Mouse (Mus musculus) stomach, embryonic 16.5 days (tissue): Measurements from ENCODE around the gene Lyrm7. TPM values are rescaled to one million over a fixed set of nuclear protein-coding genes. Genes with fewer than 3 reads are reported as not detected.

ENCODE experiments used
- ATAC-seq: fragments of 200-750 bp; cut with Nextera tagmentation; 2 replicates; pipeline ENCODE4 v1.8.0; 2017; ENCODE audit warnings: moderate number of reproducible peaks, moderate TSS enrichment; ENCODE audit not compliant: insufficient read depth, low FRiP score
- H3K27ac ChIP-seq: fragments of 300-500 bp; sonication (generic); 2 replicates; pipeline ENCODE4 v1.5.1; 2014; ENCODE audit warnings: low read length
- H3K27me3 ChIP-seq: fragments of 300-500 bp; sonication (generic); 2 replicates; pipeline ENCODE4 v1.6.1; 2014; ENCODE audit warnings: low read length, control low read depth, mixed read lengths; ENCODE audit not compliant: control insufficient read depth, insufficient read depth
- H3K36me3 ChIP-seq: fragments of 300-500 bp; sonication (generic); 2 replicates; pipeline ENCODE4 v1.6.1; 2014; ENCODE audit warnings: low read length; ENCODE audit not compliant: control insufficient read depth, insufficient read depth
- H3K4me1 ChIP-seq: fragments of 300-500 bp; sonication (generic); 2 replicates; pipeline ENCODE4 v1.6.1; 2014; ENCODE audit warnings: low read length, control low read depth, mixed read lengths; ENCODE audit not compliant: control insufficient read depth, insufficient read depth
- H3K4me2 ChIP-seq: fragments of 300-500 bp; sonication (generic); 2 replicates; pipeline ENCODE4 v1.6.1; 2014; ENCODE audit warnings: low read depth, low read length, mixed read lengths
- H3K4me3 ChIP-seq: fragments of 300-500 bp; sonication (generic); replicated peaks from 2 replicates; pipeline ENCODE4 v1.5.1; 2014; ENCODE audit warnings: mild to moderate bottlenecking, low read length
- H3K9ac ChIP-seq: fragments of 300-500 bp; sonication (generic); 2 replicates; pipeline ENCODE4 v1.6.1; 2014; ENCODE audit warnings: low read length
- H3K9me3 ChIP-seq: fragments of 300-500 bp; sonication (generic); replicated peaks from 2 replicates; pipeline ENCODE4 v1.6.1; 2016; ENCODE audit warnings: low read length, control low read depth; ENCODE audit not compliant: control insufficient read depth
- WGBS: fragments of 180-500 bp; shearing (Covaris S2); extraction: QIAGEN DNeasy Blood & Tissue Kit; methylation state at CpG from one replicate; pipeline ENCODE4 v1.1.7; 2014; 5-methylcytosine and 5-hydroxymethylcytosine counted together
- polyA plus RNA-seq: library from polyadenylated mRNA; unstranded; fragments of >200 nt; fragmentation: Nextera tagmentation; extraction: Ambion mirVana; gene quantifications from 2 replicates; pipeline ENCODE4 v1.2.1, GENCODE M21; 2015

Lyrm7 gene
- polyA plus RNA-seq, 1 experiment from 2014 or later: 10.5 TPM

DNA sequence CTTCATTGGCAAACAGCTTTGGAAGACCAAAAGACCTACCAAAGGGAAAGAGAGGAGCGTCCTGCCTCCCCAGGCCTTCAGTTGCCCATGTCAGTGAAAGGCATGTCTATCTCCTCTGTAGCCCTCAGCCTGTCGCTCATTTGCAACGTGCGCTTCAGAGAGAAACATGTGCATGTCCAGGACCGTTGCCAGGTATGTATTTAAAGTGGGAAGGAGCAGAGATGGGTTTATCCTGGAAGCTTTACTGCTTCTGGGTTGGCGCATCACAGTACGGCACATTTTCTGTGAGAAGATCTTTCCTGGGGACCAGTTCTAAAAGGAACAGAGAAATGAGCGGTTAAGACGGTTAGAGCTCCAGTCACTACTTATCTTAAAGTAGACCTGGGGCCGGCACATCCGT lies 19.8 kb downstream of the Lyrm7 start:
- H3K27ac ChIP-seq: no peak overlapping the region
- ATAC-seq: no peak
- H3K4me1 ChIP-seq: no peaks in the 10 kb centered on the region
- no peaks in the 10 kb centered on the region for H3K9me3 ChIP-seq
- H3K9ac ChIP-seq: no peak overlapping the region
- H3K36me3 ChIP-seq: no peaks in the 10 kb centered on the region
- no peak overlapping the region for H3K4me2 ChIP-seq
- H3K27me3 ChIP-seq: no peaks in the 10 kb centered on the region
- 89% methylated on average over 11 of the region's 11 CpGs for WGBS
- H3K4me3 ChIP-seq: no peak overlapping the region

DNA sequence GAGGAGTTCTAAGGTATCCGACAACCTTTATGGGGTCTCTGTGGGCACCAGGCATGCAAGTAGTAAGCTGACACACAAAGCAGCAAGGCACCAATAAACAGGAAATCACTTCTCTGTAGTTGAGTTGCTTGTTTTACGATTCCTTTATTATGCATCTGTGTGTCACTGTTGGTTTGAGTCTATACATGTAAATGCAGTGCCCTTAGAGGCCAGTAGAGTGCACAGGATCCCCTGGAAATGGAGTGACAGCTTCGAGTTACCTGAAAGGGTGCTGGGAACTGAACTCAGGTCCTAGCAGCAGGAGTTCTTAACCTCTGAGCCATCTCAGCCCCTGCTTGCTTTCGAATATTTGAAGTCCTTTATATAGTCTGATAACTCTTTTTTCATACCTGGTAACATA lies 21.0 kb downstream of the Lyrm7 start:
- ATAC-seq: no peak
- H3K4me3 ChIP-seq: no peak overlapping the region
- no peaks in the 10 kb centered on the region for H3K9me3 ChIP-seq
- no peak overlapping the region for H3K9ac ChIP-seq
- H3K36me3 ChIP-seq: no peaks in the 10 kb centered on the region
- no peak overlapping the region for H3K27ac ChIP-seq
- H3K4me1 ChIP-seq: no peaks in the 10 kb centered on the region
- no peaks in the 10 kb centered on the region for H3K27me3 ChIP-seq
- H3K4me2 ChIP-seq: no peak overlapping the region
- WGBS: 85% methylated on average over 4 of the region's 4 CpGs

GRCm38 (mm10) chr11:54836106-54836505 lies 24.6 kb downstream of the Lyrm7 start:
- Histone ChIP-seq H3K9ac (no peak overlapping the region), H3K4me1 (no peaks in the 10 kb centered on the region), H3K27ac (no peak overlapping the region), H3K9me3 (no peaks in the 10 kb centered on the region), H3K4me2 (no peak overlapping the region), H3K27me3 (no peaks in the 10 kb centered on the region), H3K4me3 (no peak overlapping the region), H3K36me3 (no peaks in the 10 kb centered on the region)
- WGBS: 80% methylated on average over 9 of the region's 9 CpGs
- ATAC-seq: no peak

- Histone ChIP-seq H3K4me3 (no peak overlapping the region), H3K9ac (no peak overlapping the region), H3K27ac (no peak overlapping the region), H3K4me1 (no peaks in the 10 kb centered on the region), H3K36me3 (no peaks in the 10 kb centered on the region), H3K9me3 (no peaks in the 10 kb centered on the region), H3K4me2 (no peak overlapping the region), H3K27me3 (no peaks in the 10 kb centered on the region)
- 61% methylated on average over 2 of the region's 2 CpGs for WGBS
- no peak for ATAC-seq
Observed at GRCm38 (mm10) chr11:54834596-54834995, 26.1 kb downstream of the Lyrm7 start.

DNA sequence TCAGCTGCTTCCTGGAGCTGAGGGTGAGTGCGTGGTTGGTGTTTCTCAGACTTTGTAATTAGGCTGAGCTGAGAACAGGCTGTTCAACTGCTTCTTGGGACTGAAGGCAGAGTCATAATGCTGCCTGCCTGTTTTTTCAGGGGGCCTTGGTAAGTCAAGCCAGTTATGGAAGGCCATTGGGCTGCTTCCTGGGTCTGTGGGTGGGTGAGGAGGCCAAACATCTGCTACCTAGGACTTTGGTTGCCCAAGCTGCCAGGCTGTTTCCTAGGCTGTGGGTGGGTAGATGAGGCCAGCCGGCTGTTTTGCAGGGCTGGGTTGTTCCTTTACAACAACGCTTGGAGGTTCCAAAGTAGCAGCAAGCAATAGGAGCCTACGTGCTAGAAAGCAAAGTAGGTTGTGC lies 26.9 kb downstream of the Lyrm7 start:
- H3K27me3 ChIP-seq: no peaks in the 10 kb centered on the region
- 85% methylated on average over 4 of the region's 4 CpGs for WGBS

DNA sequence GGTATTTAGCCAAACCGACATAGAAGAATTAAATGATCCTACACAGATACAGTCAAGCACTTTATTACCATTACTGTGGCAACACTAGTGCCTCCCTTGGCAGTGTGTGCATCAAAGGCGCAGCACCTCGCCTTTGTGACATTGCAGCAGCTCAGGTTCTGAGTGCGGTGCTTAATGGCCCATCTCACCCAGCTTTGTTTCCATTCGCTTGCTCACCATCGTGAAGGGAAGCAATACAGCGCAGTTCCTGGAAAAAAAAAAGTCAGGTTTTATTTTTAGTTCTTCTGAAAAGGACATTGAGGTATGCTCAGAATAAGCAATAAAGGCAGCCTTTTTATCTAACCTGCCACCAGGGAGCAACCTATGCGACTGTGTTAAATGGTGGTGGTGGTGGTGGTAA lies 33.9 kb downstream of the Lyrm7 start:
- Histone ChIP-seq H3K4me1 (no peaks in the 10 kb centered on the region), H3K27ac (no peak overlapping the region), H3K27me3 (no peaks in the 10 kb centered on the region), H3K36me3 (no peaks in the 10 kb centered on the region), H3K4me2 (no peak overlapping the region), H3K9me3 (no peaks in the 10 kb centered on the region), H3K4me3 (no peak overlapping the region), H3K9ac (no peak overlapping the region)
- 88% methylated on average over 8 of the region's 8 CpGs for WGBS
- no peak for ATAC-seq

More for the DNA sequence above, 26.9 kb downstream of the Lyrm7 start:
- no peak overlapping the region for H3K4me2 ChIP-seq
- no peaks in the 10 kb centered on the region for H3K4me1 ChIP-seq
- H3K9ac ChIP-seq: no peak overlapping the region
- no peak overlapping the region for H3K27ac ChIP-seq
- no peaks in the 10 kb centered on the region for H3K36me3 ChIP-seq
- no peak for ATAC-seq
- H3K9me3 ChIP-seq: no peaks in the 10 kb centered on the region
- H3K4me3 ChIP-seq: no peak overlapping the region

DNA sequence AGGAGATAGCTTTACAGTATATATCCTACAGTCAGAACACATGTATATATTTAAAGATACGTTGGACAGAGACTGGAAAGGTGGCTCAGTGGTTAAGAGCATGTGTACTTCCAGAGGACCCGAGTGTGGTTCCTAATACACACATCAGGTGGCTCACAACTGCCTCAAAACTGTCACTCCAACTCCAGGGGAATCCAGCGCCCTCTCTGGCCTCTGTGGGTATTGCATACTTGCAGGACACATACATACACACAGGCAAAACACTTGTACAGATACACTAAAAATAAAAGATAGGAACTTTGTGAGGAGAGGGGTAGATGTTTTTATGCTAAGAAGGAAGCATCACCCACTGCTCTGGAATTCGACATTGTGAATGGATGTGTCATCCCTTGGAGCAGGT lies 34.9 kb downstream of the Lyrm7 start:
- H3K36me3 ChIP-seq: no peaks in the 10 kb centered on the region
- H3K9me3 ChIP-seq: no peaks in the 10 kb centered on the region
- ATAC-seq: no peak
- no peaks in the 10 kb centered on the region for H3K27me3 ChIP-seq
- H3K4me1 ChIP-seq: no peaks in the 10 kb centered on the region
- WGBS: 79% methylated on average over 4 of the region's 4 CpGs
- H3K27ac ChIP-seq: no peak overlapping the region
- no peak overlapping the region for H3K9ac ChIP-seq
- no peak overlapping the region for H3K4me2 ChIP-seq
- no peak overlapping the region for H3K4me3 ChIP-seq

DNA sequence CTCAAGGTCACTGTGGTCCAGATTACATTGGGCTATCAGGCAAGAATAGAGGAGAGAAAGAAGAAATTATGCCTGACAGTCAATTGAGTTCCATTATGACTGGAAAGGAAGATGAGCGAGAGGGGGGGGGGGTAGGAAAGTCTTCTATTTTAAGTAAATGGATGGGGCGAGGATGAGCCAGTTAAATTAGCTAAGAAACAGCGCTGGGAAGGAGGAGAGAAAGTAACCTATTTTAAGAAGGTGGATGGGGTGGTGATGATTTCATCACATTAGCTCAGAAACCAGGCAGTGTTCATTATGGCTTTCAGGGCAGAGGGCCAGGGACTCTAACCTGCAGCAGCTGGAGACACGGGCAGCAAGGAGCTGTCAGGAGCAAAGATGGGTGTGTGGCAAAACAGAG lies 37.2 kb downstream of the Lyrm7 start:
- H3K4me2 ChIP-seq: no peak overlapping the region
- H3K27me3 ChIP-seq: no peaks in the 10 kb centered on the region
- no peak overlapping the region for H3K9ac ChIP-seq
- 76% methylated on average over 4 of the region's 4 CpGs for WGBS
- H3K4me1 ChIP-seq: no peaks in the 10 kb centered on the region
- no peak overlapping the region for H3K4me3 ChIP-seq
- H3K9me3 ChIP-seq: no peaks in the 10 kb centered on the region
- no peak for ATAC-seq
- no peak overlapping the region for H3K27ac ChIP-seq
- H3K36me3 ChIP-seq: no peaks in the 10 kb centered on the region

DNA sequence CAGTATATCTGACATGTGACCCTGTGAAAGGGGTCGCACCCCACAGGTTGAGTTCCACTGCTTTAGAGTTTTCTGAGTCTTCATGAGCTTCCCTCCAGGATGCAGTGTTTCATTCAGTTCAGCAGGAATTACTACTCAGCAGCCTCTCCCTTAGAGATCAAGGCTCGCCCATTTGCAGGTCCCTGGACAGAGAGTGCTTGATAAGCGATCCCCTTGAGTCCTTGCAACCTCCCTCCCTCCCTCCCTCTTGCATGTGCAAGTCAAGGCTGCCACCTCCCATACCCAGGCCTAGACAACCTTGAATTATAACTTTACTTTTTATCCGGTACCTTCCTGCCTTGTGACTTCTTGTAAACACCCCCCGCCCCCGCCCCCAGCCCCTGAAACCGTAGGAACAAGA lies 41.2 kb downstream of the Lyrm7 start:
- Histone ChIP-seq H3K4me3 (no peak overlapping the region), H3K4me2 (no peak overlapping the region), H3K27me3 (no peaks in the 10 kb centered on the region), H3K9ac (no peak overlapping the region), H3K9me3 (no peaks in the 10 kb centered on the region), H3K4me1 (no peaks in the 10 kb centered on the region), H3K36me3 (no peaks in the 10 kb centered on the region), H3K27ac (no peak overlapping the region)
- ATAC-seq: no peak
- 58% methylated on average over 7 of the region's 7 CpGs for WGBS

DNA sequence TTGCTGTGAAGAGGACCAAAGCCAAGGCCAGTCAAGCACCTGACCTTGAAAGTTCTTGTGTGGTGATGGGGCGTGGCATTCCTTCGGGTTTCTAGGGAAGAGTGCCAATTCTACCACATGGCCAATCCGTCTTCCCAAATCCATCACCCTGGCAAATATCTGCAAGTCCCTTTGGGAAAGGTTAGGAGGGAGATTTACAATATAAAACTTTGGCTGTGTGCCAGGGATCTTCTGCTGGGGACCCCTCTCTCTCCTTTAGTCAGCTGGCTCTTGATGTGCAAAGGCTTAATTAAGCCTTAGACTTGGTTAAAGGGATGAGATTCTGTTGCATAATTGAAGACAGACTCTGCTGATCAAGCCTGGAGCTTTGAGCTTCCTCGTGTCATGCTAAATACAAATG lies 43.3 kb downstream of the Lyrm7 start:
- no peak for ATAC-seq
- WGBS: 58% methylated on average over 4 of the region's 4 CpGs
- no peak overlapping the region for H3K27ac ChIP-seq

More for the DNA sequence above, 43.3 kb downstream of the Lyrm7 start:
- Histone ChIP-seq H3K4me1 (no peaks in the 10 kb centered on the region), H3K9me3 (no peaks in the 10 kb centered on the region), H3K27me3 (no peaks in the 10 kb centered on the region), H3K9ac (no peak overlapping the region), H3K4me2 (no peak overlapping the region), H3K36me3 (no peaks in the 10 kb centered on the region), H3K4me3 (no peak overlapping the region)
